Mouse (Mus musculus): Measurements from ENCODE around the gene Myoz2.

GRCm38 (mm10) chr3:123034752-123035151 is at the start of gene Myoz2:
- TF ChIP-seq CTCF (IDR thresholded peaks at IDR 0.05; ENCODE audit: borderline replicate concordance, extremely low read depth, insufficient read depth, insufficient read length), result no peak
- TF ChIP-seq POLR2A (IDR thresholded peaks at IDR 0.05; ENCODE audit: borderline replicate concordance, extremely low read depth, insufficient read depth, insufficient read length, poor library complexity, severe bottlenecking), result no peak

Measured in brain, embryonic 14.5 days (tissue).